Mouse (Mus musculus) heart, embryonic 14.5 days (tissue): ENCODE measurements around the gene B3gnt9. TPM values are rescaled to one million over a fixed set of nuclear protein-coding genes. Genes with fewer than 3 reads are reported as not detected.

Experiments used
- ATAC-seq: fragments of 200-750 bp; cut with Nextera tagmentation; 2 replicates; pipeline ENCODE4 v1.8.0; 2017; ENCODE audit warnings: low read depth, moderate TSS enrichment; ENCODE audit not compliant: insufficient number of reproducible peaks, insufficient read depth, low FRiP score
- H3K27ac ChIP-seq, 2 experiments: fragments of 200-500 bp in 1 of 2; fragments of 300-500 bp in 1 of 2; sonication (generic) in 1 of 2; replicated peaks in 1 of 2; 2 replicates each; pipeline ENCODE4 v1.5.1; 2012 to 2014; ENCODE audit warnings: low read depth in 2 of 2, low read length in 2 of 2, control low read depth in 1 of 2, mild to moderate bottlenecking in 1 of 2, mixed read lengths in 1 of 2; ENCODE audit not compliant: control insufficient read depth in 1 of 2, insufficient read depth in 1 of 2
- H3K27me3 ChIP-seq: fragments of 300-500 bp; sonication (generic); 2 replicates; pipeline ENCODE4 v1.6.1; 2014; ENCODE audit warnings: mild to moderate bottlenecking, low read length, control low read depth; ENCODE audit not compliant: control insufficient read depth, insufficient read depth
- H3K36me3 ChIP-seq: fragments of 300-500 bp; sonication (generic); 2 replicates; pipeline ENCODE4 v1.6.1; 2014; ENCODE audit warnings: mild to moderate bottlenecking, control low read depth, low read length, mixed read lengths; ENCODE audit not compliant: control insufficient read depth, insufficient read depth
- H3K4me1 ChIP-seq, 2 experiments: fragments of 200-500 bp in 1 of 2; fragments of 300-500 bp in 1 of 2; sonication (generic) in 1 of 2; 2 replicates each; pipeline ENCODE4 v1.6.1; 2012 to 2014; ENCODE audit warnings: low read length in 2 of 2, control low read depth in 1 of 2, mixed read lengths in 1 of 2; ENCODE audit not compliant: control insufficient read depth in 2 of 2, insufficient read depth in 2 of 2
- H3K4me2 ChIP-seq: fragments of 300-500 bp; sonication (generic); 2 replicates; pipeline ENCODE4 v1.6.1; 2014; ENCODE audit warnings: mild to moderate bottlenecking, low read length
- H3K4me3 ChIP-seq, 2 experiments: fragments of 200-500 bp in 1 of 2; fragments of 300-500 bp in 1 of 2; sonication (generic) in 1 of 2; 2 replicates each; pipeline ENCODE4 v1.5.1; 2012 to 2014; ENCODE audit warnings: low read length in 2 of 2, mild to moderate bottlenecking in 2 of 2, control low read depth in 1 of 2, low read depth in 1 of 2, moderate library complexity in 1 of 2; ENCODE audit not compliant: control insufficient read depth in 1 of 2, insufficient read depth in 1 of 2
- H3K9ac ChIP-seq: fragments of 300-500 bp; sonication (generic); 2 replicates; pipeline ENCODE4 v1.6.1; 2014; ENCODE audit warnings: mild to moderate bottlenecking, low read length
- H3K9me3 ChIP-seq: fragments of 300-500 bp; sonication (generic); 2 replicates; pipeline ENCODE4 v1.6.1; 2016; ENCODE audit warnings: low read length, control low read depth; ENCODE audit not compliant: control insufficient read depth
- WGBS: fragments of 180-500 bp; shearing (Covaris S2); extraction: QIAGEN DNeasy Blood & Tissue Kit; methylation state at CpG from one replicate; pipeline ENCODE4 v1.1.7; 2014; 5-methylcytosine and 5-hydroxymethylcytosine counted together
- polyA plus RNA-seq: library from polyadenylated mRNA; unstranded; fragments of >200 nt; fragmentation: Nextera tagmentation; extraction: Ambion mirVana; gene quantifications from 2 replicates; pipeline ENCODE4 v1.2.1, GENCODE M21; 2014

Gene B3gnt9
- polyA plus RNA-seq, 1 experiment from 2014 or later: 15.0 TPM

DNA sequence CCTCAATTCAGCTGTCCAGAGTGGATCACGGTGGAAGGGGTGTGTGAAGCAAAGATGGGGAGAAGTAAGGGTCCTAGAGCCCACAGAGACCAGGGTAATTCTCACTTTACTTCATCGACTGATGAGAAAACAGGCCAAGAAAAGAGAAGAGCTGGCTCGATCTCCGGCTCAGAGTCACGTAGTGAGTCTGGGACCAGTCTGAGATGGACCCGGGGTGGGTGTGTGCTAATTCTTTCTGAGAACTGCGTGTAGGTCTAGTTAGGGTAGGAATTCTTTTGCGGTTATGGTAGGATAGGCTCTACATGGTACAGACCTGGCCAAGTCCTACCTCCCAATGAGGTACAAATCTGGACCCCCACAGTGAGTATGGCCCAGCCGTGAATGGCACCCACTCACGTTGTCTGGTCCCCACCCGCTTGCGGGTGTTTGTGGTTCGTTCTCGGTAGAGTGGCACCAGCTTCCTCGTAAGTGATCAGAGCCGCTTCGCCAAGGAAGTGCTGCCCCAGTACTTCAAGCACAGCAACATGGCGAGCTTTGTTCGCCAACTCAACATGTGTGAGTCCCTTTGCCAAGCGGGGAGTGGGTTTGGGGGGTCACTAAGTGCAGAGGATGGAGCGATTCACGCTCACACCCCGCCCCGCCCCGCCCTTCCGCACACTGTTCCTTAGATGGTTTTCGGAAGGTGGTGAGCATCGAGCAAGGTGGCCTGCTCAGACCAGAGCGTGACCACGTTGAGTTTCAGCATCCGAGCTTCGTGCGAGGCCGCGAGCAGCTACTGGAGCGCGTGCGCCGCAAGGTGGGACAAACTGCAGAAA lies 15.4 kb upstream of the B3gnt9 start:
- peak overlapping the region; percentile 44 to 54 for H3K4me3 ChIP-seq
- peaks cover 91% of the 10 kb centered on the region for H3K27me3 ChIP-seq
- no peaks in the 10 kb centered on the region for H3K9me3 ChIP-seq
- no peak for ATAC-seq
- H3K4me2 ChIP-seq: peak overlapping the region; percentile 97
- peaks cover 12 to 26% of the 10 kb centered on the region in 2 experiments for H3K4me1 ChIP-seq
- no peaks in the 10 kb centered on the region for H3K36me3 ChIP-seq
- H3K27ac ChIP-seq: no peak overlapping the region
- 0 out of 2 replicates have a peak overlapping the region, but pooled peaks have one; percentile 69 for H3K9ac ChIP-seq
- 5% methylated on average over 39 of the region's 39 CpGs for WGBS

DNA sequence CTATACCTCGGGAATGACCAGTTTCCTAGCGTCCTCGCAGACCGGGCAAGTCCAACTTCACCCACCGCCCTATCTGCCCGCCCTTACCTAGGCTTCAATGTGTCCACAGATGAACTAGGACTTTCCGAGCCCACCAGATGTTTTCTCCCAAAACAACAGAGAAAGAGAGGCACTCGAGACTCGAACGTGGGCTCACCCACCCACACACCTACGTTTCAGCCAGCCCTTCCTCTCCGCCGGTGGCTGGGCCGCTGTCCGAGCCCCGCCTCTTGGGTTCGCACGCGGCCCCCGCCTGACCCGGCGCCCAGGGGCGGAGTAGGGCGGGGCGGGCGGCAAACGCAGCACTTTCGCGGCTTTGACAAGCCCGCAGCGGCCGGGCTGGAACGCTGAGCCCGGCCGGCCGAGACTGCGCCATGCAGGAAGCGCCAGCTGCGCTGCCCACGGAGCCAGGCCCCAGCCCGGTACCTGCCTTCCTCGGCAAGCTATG lies 14.6 kb upstream of the B3gnt9 start, which contains the start of gene Hsf4:
Hsf4 (plus strand) TSS at position 341 of the 487 bp plus-strand sequence.
- no peak within 1 kb of the TSS for H3K27ac ChIP-seq
- under 1% methylated on average over 41 of the region's 42 CpGs for WGBS

DNA sequence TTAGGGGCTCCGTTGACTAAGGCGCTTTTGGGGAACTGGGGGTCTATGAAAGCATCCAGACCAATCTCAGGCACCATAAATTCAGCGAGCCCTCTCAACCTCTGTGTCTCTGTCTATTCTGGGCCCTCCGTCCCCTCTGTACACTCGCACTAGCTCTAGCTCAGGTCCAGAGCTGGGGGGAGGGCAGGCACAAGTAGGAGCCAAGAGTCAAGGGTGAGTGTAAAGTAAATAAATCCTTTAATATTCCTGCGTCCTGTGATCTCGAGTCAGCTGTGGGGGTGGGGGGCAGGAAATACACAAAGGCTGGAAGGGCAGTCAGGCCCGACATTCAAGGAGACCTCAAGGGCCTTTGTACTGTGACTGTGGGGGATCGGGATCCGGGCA lies 14.1 kb upstream of the B3gnt9 start:
- peaks cover 79% of the 10 kb centered on the region for H3K27me3 ChIP-seq
- H3K4me2 ChIP-seq: peak overlapping the region; percentile 97
- H3K27ac ChIP-seq: no peak overlapping the region
- peak overlapping the region; percentile 69 for H3K9ac ChIP-seq
- 4% methylated on average over 10 of the region's 10 CpGs for WGBS
- H3K36me3 ChIP-seq: no peaks in the 10 kb centered on the region
- H3K4me3 ChIP-seq: peak overlapping the region; percentile 44 to 54
- peaks cover 13 to 30% of the 10 kb centered on the region in 2 experiments; a peak in 3 of 4 replicates for H3K4me1 ChIP-seq
- no peak for ATAC-seq
- no peaks in the 10 kb centered on the region for H3K9me3 ChIP-seq

More for the DNA sequence above, 14.6 kb upstream of the B3gnt9 start, which contains the start of gene Hsf4:
- Histone ChIP-seq H3K4me3 (peak within 1 kb of the TSS; percentile 44 to 54), H3K9me3 (no peaks in the 10 kb centered on the region), H3K4me2 (peak within 1 kb of the TSS; percentile 97), H3K27me3 (peaks cover 83% of the 10 kb centered on the region), H3K36me3 (no peaks in the 10 kb centered on the region), H3K9ac (peak within 1 kb of the TSS; percentile 69), H3K4me1 (peaks cover 13 to 30% of the 10 kb centered on the region in 2 experiments; a peak in 3 of 4 replicates)
- ATAC-seq: no peak

DNA sequence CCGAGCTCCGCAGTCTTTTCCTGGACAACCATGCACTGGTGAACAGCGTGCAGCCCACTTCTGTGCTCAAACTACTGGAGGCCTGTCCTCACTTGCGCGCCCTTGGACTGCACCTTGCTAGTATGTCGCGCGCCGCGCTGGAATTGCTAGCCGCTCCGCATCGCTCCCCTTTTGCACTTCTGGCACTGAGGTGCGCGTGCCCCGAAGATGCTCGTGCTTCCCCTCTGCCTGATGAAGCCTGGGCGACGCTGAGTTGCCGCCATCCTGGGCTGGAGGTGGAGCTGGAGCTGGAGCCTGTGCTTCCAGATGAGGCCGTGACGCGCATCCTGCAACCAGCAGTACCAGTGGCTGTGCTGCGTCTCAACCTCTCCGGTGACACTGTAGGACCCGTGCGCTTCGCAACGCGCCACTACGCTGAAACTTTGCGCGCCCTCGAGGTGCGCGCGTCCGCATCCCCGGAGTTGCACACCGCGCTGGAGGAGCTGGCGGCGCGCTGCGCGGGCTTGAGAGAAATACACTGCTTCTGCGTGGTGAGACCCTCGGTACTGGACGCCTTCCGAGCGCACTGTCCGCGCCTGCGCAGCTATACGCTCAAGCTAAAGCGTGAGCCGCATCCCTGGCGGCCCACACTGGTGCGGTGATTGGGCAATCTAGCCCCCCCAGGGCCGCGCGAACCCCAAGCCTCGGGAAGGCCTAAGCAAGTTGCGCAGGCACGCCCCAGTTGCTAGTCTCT lies 13.6 kb upstream of the B3gnt9 start:
- H3K36me3 ChIP-seq: no peaks in the 10 kb centered on the region
- under 1% methylated on average over 65 of the region's 65 CpGs for WGBS
- H3K9me3 ChIP-seq: no peaks in the 10 kb centered on the region
- ATAC-seq: peak; percentile 29
- peak overlapping the region; percentile 44 to 54 for H3K4me3 ChIP-seq
- peak overlapping the region; percentile 97 for H3K4me2 ChIP-seq
- peaks cover 73% of the 10 kb centered on the region for H3K27me3 ChIP-seq
- peak overlapping the region; percentile 69 for H3K9ac ChIP-seq
- H3K4me1 ChIP-seq: peaks cover 13 to 33% of the 10 kb centered on the region in 2 experiments; a peak in 3 of 4 replicates
- no peak overlapping the region for H3K27ac ChIP-seq

DNA sequence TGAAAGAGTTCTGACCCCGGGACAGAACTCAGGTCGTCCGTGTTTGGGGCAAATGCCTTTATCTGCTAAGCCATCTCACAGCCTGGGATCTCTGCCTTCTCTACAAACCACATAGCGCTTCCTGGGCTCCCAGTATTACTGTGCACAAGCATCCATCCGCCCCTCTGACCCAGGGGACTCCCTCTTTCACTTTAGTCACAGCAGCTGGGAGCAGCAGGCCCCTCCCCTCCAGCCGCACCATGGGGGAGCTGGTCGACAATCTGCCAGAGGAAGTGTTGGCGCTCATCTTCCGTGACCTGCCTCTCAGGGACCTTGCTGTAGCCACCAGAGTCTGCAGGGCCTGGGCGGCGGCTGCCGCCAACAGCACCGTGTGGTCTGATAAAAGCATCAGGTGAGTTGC lies 11.8 kb upstream of the B3gnt9 start:
- Histone ChIP-seq H3K36me3 (no peaks in the 10 kb centered on the region), H3K4me1 (peaks cover 13 to 33% of the 10 kb centered on the region in 2 experiments; a peak in 3 of 4 replicates), H3K4me3 (no peak overlapping the region), H3K9ac (no peak overlapping the region), H3K27ac (no peak overlapping the region), H3K4me2 (no peak overlapping the region), H3K9me3 (no peaks in the 10 kb centered on the region), H3K27me3 (peaks cover 56% of the 10 kb centered on the region)
- 44% methylated on average over 13 of the region's 13 CpGs for WGBS
- ATAC-seq: no peak

DNA sequence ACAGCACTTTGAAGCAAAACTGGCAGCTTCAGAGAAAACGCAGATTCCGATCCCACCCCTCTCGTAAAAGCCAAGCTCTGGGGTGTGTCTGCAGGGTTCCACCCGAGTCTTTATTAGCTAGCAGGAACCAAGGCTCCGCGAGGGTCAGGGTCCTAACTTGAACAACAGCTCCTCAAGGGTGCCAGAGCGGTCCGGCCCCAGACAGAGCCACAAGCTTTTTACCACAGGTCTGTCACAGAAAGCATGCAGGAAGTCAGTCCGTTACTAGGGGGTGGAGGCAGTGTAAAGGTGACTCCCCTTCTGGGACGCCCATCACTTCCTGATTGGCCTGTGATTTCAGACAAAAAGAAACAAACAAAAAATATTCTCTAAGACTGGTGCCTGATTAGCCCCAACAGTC lies 10.2 kb upstream of the B3gnt9 start:
- no peaks in the 10 kb centered on the region for H3K36me3 ChIP-seq
- H3K27me3 ChIP-seq: peaks cover 46% of the 10 kb centered on the region
- 12% methylated on average over 10 of the region's 10 CpGs for WGBS
- peaks cover 13 to 30% of the 10 kb centered on the region in 2 experiments; a peak in 3 of 4 replicates for H3K4me1 ChIP-seq
- H3K4me2 ChIP-seq: peak overlapping the region; percentile 95
- H3K9me3 ChIP-seq: 0 out of 2 replicates have a peak, but pooled peaks cover 3% of the 10 kb centered on the region
- H3K4me3 ChIP-seq: peak overlapping the region; percentile 59 to 76
- ATAC-seq: no peak
- peak overlapping the region; percentile 80 for H3K9ac ChIP-seq
- no peak overlapping the region for H3K27ac ChIP-seq
